Mouse (Mus musculus) embryo, embryonic 11 days (tissue): ENCODE measurements at regions not wholly inside any gene's neighbourhood (a gene's known extent, or its start where the extent isn't known, plus 50 kb on each side); places are given as distances from the start of the nearest gene placed in this dataset.
"Not testable (repeated sequence)": the region's sequence is repeated elsewhere in the genome, so short reads cannot be mapped to it uniquely, and the experiment has no call there.

ENCODE experiments used
- DNase-seq: peaks from one replicate; pipeline ENCODE4 v3.0.0-alpha.2; 2015

DNA sequence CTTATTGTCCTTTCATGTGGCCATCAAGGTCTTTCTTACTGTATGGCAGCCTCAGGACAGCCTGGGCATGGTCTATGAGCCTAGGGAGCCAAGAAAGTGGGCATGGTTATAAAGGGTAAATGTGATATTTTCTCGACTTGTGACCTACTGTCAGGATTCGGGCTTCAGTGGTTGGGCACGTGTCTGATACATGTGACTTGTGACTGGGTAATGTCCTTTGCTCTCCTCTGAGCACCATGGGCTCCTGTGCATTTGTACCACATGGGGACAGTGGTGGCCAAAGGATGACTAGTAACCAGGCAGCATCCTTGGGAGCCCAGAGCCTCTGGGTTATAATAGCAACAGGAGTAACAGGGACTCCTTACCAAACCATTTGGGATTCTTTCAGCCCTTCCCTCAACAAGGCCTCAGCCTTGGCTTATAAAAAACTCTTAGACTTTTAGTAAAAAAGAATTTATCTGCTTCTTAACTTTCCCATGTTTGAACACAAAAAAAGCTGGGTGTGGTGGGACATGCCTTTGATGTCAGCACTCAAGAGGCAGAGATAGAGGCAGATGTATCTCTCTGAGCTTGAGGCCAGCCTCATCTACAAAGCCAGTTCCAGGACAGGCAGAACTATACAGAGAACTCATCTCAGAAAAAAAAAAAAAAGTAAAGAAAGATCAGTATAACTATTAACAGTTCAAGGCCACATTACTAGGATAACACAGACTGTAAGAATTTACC, 56.7 kb upstream of the Klf13 start:
- DNase-seq = no peak

DNA sequence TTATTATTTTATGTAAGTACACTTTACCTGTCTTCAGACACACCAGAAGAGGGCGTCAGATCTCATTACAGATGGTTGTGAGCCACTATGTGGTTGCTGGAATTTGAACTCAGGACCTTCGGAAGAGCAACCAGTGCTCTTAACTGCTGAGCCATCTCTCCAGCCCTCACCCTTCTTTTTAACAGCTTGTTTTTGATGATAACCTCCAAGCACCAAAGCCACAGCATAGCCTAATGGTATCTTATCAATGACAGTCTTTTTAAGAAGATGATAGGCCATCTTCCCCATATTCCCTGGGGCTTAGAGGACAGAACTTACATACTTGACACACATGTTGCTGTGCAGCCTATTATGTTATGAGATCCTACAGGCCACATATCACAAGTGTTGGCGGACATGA, 56.1 kb upstream of the Klf13 start:
- DNase-seq = not testable (repeated sequence)

DNA sequence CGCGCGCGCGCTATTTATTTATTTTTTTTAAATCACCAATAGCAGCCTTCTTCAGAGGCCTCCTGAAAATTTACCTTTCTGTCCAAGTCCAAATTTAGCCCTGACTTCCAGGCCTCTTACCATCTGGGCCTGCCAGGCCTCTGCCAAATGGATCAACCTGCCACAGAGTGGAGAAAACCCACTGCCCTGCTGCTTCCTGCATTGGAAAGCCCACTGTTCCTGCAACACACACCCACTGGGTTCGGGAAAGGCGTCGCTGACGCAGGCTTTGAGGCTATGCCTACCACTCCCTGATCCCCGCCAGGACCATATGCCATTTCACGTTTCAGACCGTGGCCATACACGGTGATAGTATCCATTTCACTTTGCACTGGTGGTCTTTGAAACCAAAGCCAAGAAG, 53.4 kb upstream of the Klf13 start:
- DNase-seq = no peak

DNA sequence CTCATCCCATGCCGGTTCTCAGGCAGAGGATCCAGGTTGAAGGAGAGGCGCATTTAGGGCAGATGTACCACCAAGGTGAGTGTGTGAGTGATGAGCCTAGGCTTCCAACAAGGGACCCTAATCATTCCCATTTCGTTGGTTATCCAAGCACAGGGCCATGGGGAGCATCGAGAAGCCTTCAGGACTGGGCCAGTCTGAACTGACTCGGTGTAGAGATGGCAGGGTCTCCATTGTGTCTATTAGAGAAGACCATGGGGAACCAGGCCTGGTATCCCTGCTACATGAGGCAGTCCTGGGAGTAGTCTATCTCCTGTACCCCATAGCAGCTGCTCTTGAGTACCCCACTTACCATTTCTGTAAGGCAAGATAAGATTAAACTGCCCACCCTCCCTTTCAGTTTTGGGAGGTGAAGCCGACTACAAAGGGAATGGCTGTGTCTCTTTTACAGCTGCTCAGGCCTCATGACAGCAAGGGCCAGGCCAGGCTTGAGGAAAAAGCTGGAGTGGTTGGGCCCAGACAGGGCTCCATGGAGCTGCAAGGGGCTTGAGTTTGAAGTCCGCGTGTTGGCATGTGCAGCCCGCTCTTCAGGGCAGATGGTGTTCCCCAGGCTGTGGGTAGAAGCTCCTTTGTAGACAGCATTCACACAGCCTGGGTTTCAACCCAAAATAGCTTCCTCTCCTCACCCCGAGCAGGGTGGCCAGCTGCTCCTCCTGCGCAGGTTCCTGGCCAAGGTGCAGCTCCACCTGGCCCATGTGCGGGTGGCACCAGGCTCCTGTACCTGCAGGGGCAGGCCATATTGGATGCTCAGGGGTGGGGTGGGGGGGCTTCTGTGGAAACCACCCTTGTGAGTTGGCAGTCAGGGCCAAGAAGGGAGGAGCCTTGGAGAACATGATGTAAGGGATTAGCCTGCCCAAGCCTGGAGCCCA, 52.6 kb upstream of the Klf13 start:
- no peak for DNase-seq

DNA sequence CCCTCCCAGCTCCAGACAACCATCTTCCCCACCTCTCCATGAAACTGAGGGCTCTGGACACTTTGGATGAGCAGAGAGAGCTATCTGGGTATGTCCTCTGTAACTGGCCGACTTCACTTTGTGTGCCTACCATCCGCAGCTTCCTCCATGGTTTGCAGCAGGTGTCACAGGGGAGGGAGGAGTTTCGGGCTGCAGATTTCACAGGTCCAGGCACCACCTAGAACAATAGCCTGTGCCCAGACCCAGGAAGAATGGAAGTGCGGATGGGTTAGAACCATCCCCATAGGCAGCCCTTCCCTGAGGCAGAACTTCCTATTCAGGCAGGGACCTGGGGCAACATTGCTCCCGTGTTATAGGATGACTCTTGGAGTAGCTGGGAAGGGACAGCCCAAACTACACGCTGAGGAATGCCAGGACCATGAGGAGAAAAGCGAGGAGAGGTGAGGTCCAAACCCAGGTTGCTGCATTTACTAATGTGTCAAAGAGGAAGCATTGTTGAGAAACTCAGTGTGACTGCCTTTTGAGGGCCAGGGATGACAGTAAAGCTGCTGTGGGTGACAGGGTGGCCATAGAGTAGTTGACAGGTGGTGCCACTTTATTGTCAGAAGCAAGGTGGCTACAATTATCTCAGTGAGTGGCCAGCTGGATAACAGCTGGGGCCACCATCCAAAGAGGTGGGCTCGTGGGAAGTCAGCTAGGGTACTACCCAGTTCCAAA, 51.8 kb upstream of the Klf13 start:
- no peak for DNase-seq

GRCm38 (mm10) chr7:63989736-63990135, 51.0 kb upstream of the Klf13 start:
- no peak for DNase-seq
